Mouse (Mus musculus) lung, adult 2 months (tissue): ENCODE data around the gene Aldh3b3.

Source experiments
- CTCF ChIP-seq: fragments of 200-500 bp; IDR thresholded peaks from 2 replicates; pipeline ENCODE4 v1.5.1; 2011; ENCODE audit warnings: mild to moderate bottlenecking, low read length, control low read depth; ENCODE audit not compliant: insufficient read depth
- POLR2A ChIP-seq: fragments of 200-500 bp; IDR thresholded peaks from 2 replicates; pipeline ENCODE4 v1.6.1; 2011; ENCODE audit warnings: low read depth, mild to moderate bottlenecking, control low read depth, low read length, borderline replicate concordance; ENCODE audit errors: extremely low read depth

GRCm38 (mm10) chr19:3948546-3948945 is 9.9 kb upstream of the Aldh3b3 start:
- TF ChIP-seq POLR2A (no peak), CTCF (no peak)
